Mouse (Mus musculus): ENCODE measurements around the gene Acot9. TPM values are rescaled to one million over a fixed set of nuclear protein-coding genes. Genes with fewer than 3 reads are reported as not detected.
A peak's percentile ranks its signal among the peaks of the same experiment; 100 is the strongest.

Gene Acot9
- polyA plus RNA-seq, 1 experiment from 2014 or later, result 34.3 TPM

DNA sequence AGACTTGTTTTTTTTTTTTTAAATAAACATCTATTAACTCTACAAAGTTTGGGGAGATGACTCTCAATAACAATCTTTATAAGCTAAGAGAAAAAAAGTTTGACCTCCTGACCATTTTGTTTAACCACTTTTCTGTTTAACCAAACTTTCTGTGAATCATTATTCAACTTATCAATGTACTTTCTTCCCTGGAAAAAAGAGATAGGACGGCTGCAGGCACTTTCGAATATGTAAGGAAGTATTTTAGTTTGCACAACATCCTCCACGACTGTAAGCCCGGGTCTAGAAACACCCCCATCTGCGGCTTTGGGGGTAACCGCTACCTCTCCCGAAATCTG is 75.3 kb downstream of the Acot9 start:
- peak overlapping the region; percentile 57 for H3K4me2 ChIP-seq (replicated peaks; ENCODE audit: low read depth)
- H3K9ac ChIP-seq (ENCODE audit: low read length), result peak overlapping the region; percentile 63
- peak overlapping the region; percentile 49 for H3K4me3 ChIP-seq (ENCODE audit: low read depth, low read length)
- ATAC-seq (ENCODE audit: low FRiP score, low TSS enrichment) (no peak), DNase-seq (ENCODE audit: low spot score) (no peak)
- H3K36me3 ChIP-seq (ENCODE audit: control insufficient read depth, insufficient read depth, low read length), result no peaks in the 10 kb centered on the region
- H3K9me3 ChIP-seq (ENCODE audit: control insufficient read depth, low read length), result no peaks in the 10 kb centered on the region
- no peak for TF ChIP-seq CTCF (IDR thresholded peaks at IDR 0.05; ENCODE audit: low read depth)
- no peak for TF ChIP-seq EP300 (optimal IDR thresholded peaks at IDR 0.05)
- 14% methylated on average over 7 of the region's 7 CpGs for WGBS
- no peaks in the 10 kb centered on the region for H3K27me3 ChIP-seq (ENCODE audit: control insufficient read depth, insufficient read depth, low read length)
- H3K4me1 ChIP-seq (replicated peaks; ENCODE audit: control insufficient read depth, insufficient read depth), result no peaks in the 10 kb centered on the region
- peak overlapping the region; percentile 83 for H3K27ac ChIP-seq (replicated peaks)

DNA sequence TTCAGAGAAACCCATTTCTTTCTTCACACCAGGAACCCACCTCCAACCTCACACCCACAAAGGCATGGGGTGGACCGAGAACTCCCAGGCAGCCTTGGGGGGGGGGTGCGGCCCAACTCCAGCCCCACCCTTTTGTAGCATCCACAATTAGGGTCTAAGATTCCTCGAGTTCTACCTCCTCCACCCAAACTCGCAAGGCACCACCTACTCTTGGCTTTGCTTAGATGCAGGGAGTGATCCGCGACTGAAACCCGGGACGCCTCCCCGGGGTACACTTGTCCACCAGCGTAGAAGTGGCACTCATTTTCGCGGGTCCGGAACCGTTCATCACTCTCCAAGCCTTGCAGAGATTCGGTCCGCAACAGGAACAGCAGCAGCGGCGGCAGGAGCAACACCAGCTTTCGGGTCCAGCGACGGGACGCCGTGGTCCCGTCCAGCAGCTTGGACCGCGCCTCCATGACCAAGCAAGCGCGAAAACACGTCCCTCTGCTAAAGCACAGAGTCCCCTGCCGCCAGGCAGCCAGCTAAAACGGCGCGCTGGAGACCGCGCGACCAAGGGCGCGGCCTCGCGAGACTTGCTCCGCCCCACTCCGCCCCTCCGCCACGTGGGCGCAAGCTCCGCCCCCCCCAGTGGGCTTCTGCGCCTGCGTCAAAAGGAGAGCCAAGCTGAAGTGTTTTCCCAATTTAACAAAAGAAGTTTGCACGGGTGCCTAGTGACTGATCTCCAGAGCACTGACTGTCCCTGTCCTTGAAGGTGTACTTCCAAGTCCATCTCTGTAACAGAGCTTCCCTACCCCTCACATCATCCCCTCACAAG is 75.9 kb downstream of the Acot9 start:
- Histone ChIP-seq H3K27me3 (ENCODE audit: control insufficient read depth, insufficient read depth, low read length) (no peaks in the 10 kb centered on the region), H3K4me2 (replicated peaks; ENCODE audit: low read depth) (peak overlapping the region; percentile 57), H3K36me3 (ENCODE audit: control insufficient read depth, insufficient read depth, low read length) (no peaks in the 10 kb centered on the region), H3K27ac (replicated peaks) (peak overlapping the region; percentile 83), H3K9ac (ENCODE audit: low read length) (peak overlapping the region; percentile 63), H3K9me3 (ENCODE audit: control insufficient read depth, low read length) (no peaks in the 10 kb centered on the region), H3K4me3 (ENCODE audit: low read depth, low read length) (peak overlapping the region; percentile 49), H3K4me1 (replicated peaks; ENCODE audit: control insufficient read depth, insufficient read depth) (no peaks in the 10 kb centered on the region)
- WGBS, result 20% methylated on average over 39 of the region's 49 CpGs
- TF ChIP-seq CTCF (IDR thresholded peaks at IDR 0.05; ENCODE audit: low read depth) (no peak), EP300 (optimal IDR thresholded peaks at IDR 0.05) (peak; percentile 66)
- DNase-seq (ENCODE audit: low spot score) (peak; percentile 84), ATAC-seq (ENCODE audit: low FRiP score, low TSS enrichment) (peak; percentile 98)

DNA sequence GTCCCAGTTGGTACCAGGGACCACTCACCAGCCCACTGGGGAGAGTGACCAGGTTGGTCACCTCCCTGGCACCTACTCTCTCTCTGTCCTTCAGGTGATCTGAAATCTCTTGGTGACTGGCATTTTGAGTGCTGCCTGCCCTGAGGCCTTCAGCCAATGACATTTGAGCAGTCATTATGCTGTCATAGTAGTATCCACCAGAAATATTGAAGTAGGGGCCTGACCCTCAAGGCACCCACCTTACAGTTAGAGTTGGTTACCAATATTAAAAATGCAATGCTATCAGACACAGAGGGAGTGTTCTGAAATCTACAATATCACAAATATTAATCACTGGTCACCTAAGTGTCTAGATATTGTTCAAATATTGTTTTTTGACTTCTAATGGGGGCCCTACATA is 78.4 kb downstream of the Acot9 start, which contains the start of gene Prdx4:
TSS of gene Prdx4 (minus strand) at position 101 of the 400 bp plus-strand sequence.
- H3K27me3 ChIP-seq (ENCODE audit: control insufficient read depth, insufficient read depth, low read length), result no peaks in the 10 kb centered on the region
- no peak within 1 kb of the TSS for H3K4me2 ChIP-seq (replicated peaks; ENCODE audit: low read depth)
- no peak for DNase-seq (ENCODE audit: low spot score)
- no peaks in the 10 kb centered on the region for H3K4me1 ChIP-seq (replicated peaks; ENCODE audit: control insufficient read depth, insufficient read depth)
- H3K9ac ChIP-seq (ENCODE audit: low read length), result no peak within 1 kb of the TSS
- no peaks in the 10 kb centered on the region for H3K36me3 ChIP-seq (ENCODE audit: control insufficient read depth, insufficient read depth, low read length)
- no peak within 1 kb of the TSS for H3K27ac ChIP-seq (replicated peaks)
- no peak within 1 kb of the TSS for H3K4me3 ChIP-seq (ENCODE audit: low read depth, low read length)
- no peak for ATAC-seq (ENCODE audit: low FRiP score, low TSS enrichment)
- H3K9me3 ChIP-seq (ENCODE audit: control insufficient read depth, low read length), result no peaks in the 10 kb centered on the region
- TF ChIP-seq EP300 (optimal IDR thresholded peaks at IDR 0.05), result no peak
- TF ChIP-seq CTCF (IDR thresholded peaks at IDR 0.05; ENCODE audit: low read depth), result no peak

DNA sequence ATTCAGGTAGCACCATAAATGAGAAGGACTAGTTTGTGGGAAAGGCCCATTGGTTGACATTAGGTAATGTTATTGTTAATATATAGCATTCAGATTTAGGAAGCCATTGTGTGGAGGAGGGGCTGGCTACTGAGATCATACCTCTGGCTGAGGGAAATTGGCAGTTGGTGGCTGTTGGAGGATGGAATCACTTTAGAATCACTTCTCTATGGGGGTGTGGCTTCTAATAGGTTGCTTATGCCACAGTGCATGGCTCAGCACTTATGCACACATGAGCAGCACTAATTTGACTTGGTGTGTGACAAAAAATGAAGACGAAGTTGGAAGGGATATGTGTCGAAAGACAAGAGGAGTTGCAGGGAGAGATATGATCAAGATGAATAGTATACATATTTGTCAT is 84.0 kb downstream of the Acot9 start:
- Histone ChIP-seq H3K4me1 (replicated peaks; ENCODE audit: control insufficient read depth, insufficient read depth) (no peaks in the 10 kb centered on the region), H3K27me3 (ENCODE audit: control insufficient read depth, insufficient read depth, low read length) (no peaks in the 10 kb centered on the region), H3K9me3 (ENCODE audit: control insufficient read depth, low read length) (no peaks in the 10 kb centered on the region), H3K9ac (ENCODE audit: low read length) (no peak overlapping the region), H3K27ac (replicated peaks) (no peak overlapping the region), H3K4me2 (replicated peaks; ENCODE audit: low read depth) (no peak overlapping the region), H3K4me3 (ENCODE audit: low read depth, low read length) (no peak overlapping the region), H3K36me3 (ENCODE audit: control insufficient read depth, insufficient read depth, low read length) (no peaks in the 10 kb centered on the region)
- no peak for TF ChIP-seq CTCF (IDR thresholded peaks at IDR 0.05; ENCODE audit: low read depth)
- TF ChIP-seq EP300 (optimal IDR thresholded peaks at IDR 0.05), result no peak
- 91% methylated on average over 2 of the region's 2 CpGs for WGBS
- ATAC-seq (ENCODE audit: low FRiP score, low TSS enrichment) (no peak), DNase-seq (ENCODE audit: low spot score) (no peak)

Other genes starting within 250 kb of the Acot9 start
- not detected in 2 replicates for gene Magea5, start 199.3 kb upstream of the Acot9 start, polyA plus RNA-seq (2015; fragmentation: Nextera tagmentation; extraction: Ambion mirVana)
- gene Magea1, start 172.7 kb upstream of the Acot9 start, polyA plus RNA-seq (2015; fragmentation: Nextera tagmentation; extraction: Ambion mirVana), result not detected in 2 replicates
- not detected in 2 replicates for gene Magea2, start 168.8 kb upstream of the Acot9 start, polyA plus RNA-seq (2015; fragmentation: Nextera tagmentation; extraction: Ambion mirVana)
- gene Cldn34b2, start 134.0 kb upstream of the Acot9 start, polyA plus RNA-seq (2015; fragmentation: Nextera tagmentation; extraction: Ambion mirVana), result not detected in 2 replicates
- 206 and 219 TPM in 2 replicates for gene Sat1, start 46.0 kb upstream of the Acot9 start, polyA plus RNA-seq (2015; fragmentation: Nextera tagmentation; extraction: Ambion mirVana)
- 200 and 213 TPM in 2 replicates for gene Prdx4, start 78.3 kb downstream of the Acot9 start, polyA plus RNA-seq (2015; fragmentation: Nextera tagmentation; extraction: Ambion mirVana)

All from stomach, postnatal 0 days (tissue).